10 mouse cellular contexts compared by ENCODE assay signal in genomic region chr1:166138136-166138535, GRCm38 (mm10). TPM values are rescaled to one million over a fixed set of nuclear protein-coding genes. Genes with fewer than 3 reads are reported as not detected.
A peak's percentile ranks its signal among the peaks of the same experiment; 100 is the strongest.
DNase-seq lines count a peak whose midpoint lies in the region; ATAC-seq and TF ChIP-seq lines count a peak whose summit lies in the region.
"Had no signal": no experiment of that assay in that cellular context is flagged by ENCODE, and none has a peak within 500 bp of the region (broad histone marks: within the 10 kb centered on the region; RNA-seq: fewer than 3 reads in every experiment).

No protein-coding gene starts in this region.

- no peaks in the 10 kb centered on the region for H3K4me1 ChIP-seq in embryonic facial prominence, embryonic 13.5 days
- H3K4me1 ChIP-seq: limb, embryonic 15.5 days had no signal

- 63% methylated on average over 13 of the region's 13 CpGs for WGBS in embryonic facial prominence, embryonic 13.5 days

- no peaks in the 10 kb centered on the region for H3K36me3 ChIP-seq in embryonic facial prominence, embryonic 13.5 days
- H3K36me3 ChIP-seq: limb, embryonic 15.5 days had no signal

- no peak overlapping the region for H3K4me3 ChIP-seq in embryonic facial prominence, embryonic 13.5 days
- H3K4me3 ChIP-seq in left cerebral cortex, adult 2 months, result no peak overlapping the region
- H3K4me3 ChIP-seq: limb, embryonic 15.5 days had no signal

- no peak overlapping the region for H3K27ac ChIP-seq in embryonic facial prominence, embryonic 13.5 days
- H3K27ac ChIP-seq in left cerebral cortex, adult 2 months, result no peak overlapping the region
- H3K27ac ChIP-seq: limb, embryonic 15.5 days had no signal

- no peak overlapping the region for H3K9ac ChIP-seq in embryonic facial prominence, embryonic 13.5 days
- H3K9ac ChIP-seq: limb, embryonic 15.5 days had no signal

- TF ChIP-seq CTCF in left cerebral cortex, adult 2 months (IDR thresholded peaks at IDR 0.05), result no peak

- no peaks in the 10 kb centered on the region for H3K9me3 ChIP-seq in embryonic facial prominence, embryonic 13.5 days
- H3K9me3 ChIP-seq: limb, embryonic 15.5 days had no signal

- H3K27me3 ChIP-seq in embryonic facial prominence, embryonic 13.5 days, result no peaks in the 10 kb centered on the region; the same call in 1 of the 2 replicates
- H3K27me3 ChIP-seq: limb, embryonic 15.5 days had no signal

- DNase-seq in layer of hippocampus, adult 11-12 months (ENCODE audit: low spot score), result peak; percentile 54
- no peak for DNase-seq in layer of hippocampus, adult 18-20 months (ENCODE audit: low spot score in 2 of 2)
- peak; percentile 17 for DNase-seq in liver
- DNase-seq in thymus, postnatal 36 days, result no peak
- no peak for DNase-seq in left cerebral cortex, adult 2 months (ENCODE audit: extremely low spot score in 1 of 2, low spot score in 2 of 2)
- DNase-seq in urinary bladder, postnatal 4 days (ENCODE audit: low spot score in 2 of 2), result no peak
- DNase-seq: thymus, postnatal 14 days had no signal

- H3K4me2 ChIP-seq in embryonic facial prominence, embryonic 13.5 days, result no peak overlapping the region
- H3K4me2 ChIP-seq: limb, embryonic 15.5 days had no signal

- ATAC-seq in embryonic facial prominence, embryonic 13.5 days (ENCODE audit: insufficient number of reproducible peaks, insufficient read depth, low FRiP score, low TSS enrichment, low read depth), result 0 out of 2 replicates have a peak, but pooled peaks have one; percentile 8
- ATAC-seq in monocyte, adult 5-6 weeks (replicated peaks; ENCODE audit: insufficient number of reproducible peaks, low FRiP score, low TSS enrichment, poor library complexity, severe bottlenecking), result peak; percentile 90

- intact Hi-C loops in left cerebral cortex, adult 2 months (cut with DNase I), result no loop called here

RNA-seq across cellular contexts. Expression of gene Gpa33, which starts 8.1 kb away (rescaled TPM):
- not detected for total RNA-seq in layer of hippocampus, adult 18-20 months (2021)
- 0.15 and 0.83 TPM in 2 replicates for polyA plus RNA-seq in embryonic facial prominence, embryonic 13.5 days (2015; fragmentation: Nextera tagmentation; extraction: Ambion mirVana)
- not detected in 3 replicates for total RNA-seq in monocyte, adult 5-6 weeks (2017)
- not detected for total RNA-seq in left cerebral cortex, adult 2 months (2021)

RNA-seq across cellular contexts. Expression of gene Dusp27, which starts 10.4 kb away (rescaled TPM):
- under 1 TPM; 0.08 to 0.15 TPM for total RNA-seq in layer of hippocampus, adult 18-20 months (2021)
- polyA plus RNA-seq in embryonic facial prominence, embryonic 13.5 days (2015; fragmentation: Nextera tagmentation; extraction: Ambion mirVana), result 2.6 and 3.0 TPM in 2 replicates
- 0.49 TPM in 1 of 3 replicates, not detected in the others for total RNA-seq in monocyte, adult 5-6 weeks (2017)
- total RNA-seq in left cerebral cortex, adult 2 months (2021), result under 1 TPM; 0.12 to 0.16 TPM

Comparison
In these comparisons a context has a peak if more than half of its experiments do, and no peak if none do; other contexts are left out.
1. DNase-seq: peak in layer of hippocampus, adult 11-12 months (single experiment) and liver (single experiment); none in layer of hippocampus, adult 18-20 months (0 of 2), thymus, postnatal 36 days (0 of 2), left cerebral cortex, adult 2 months (0 of 2) and urinary bladder, postnatal 4 days (0 of 2).